Mouse (Mus musculus): ENCODE measurements around the gene Cd302. TPM values are rescaled to one million over a fixed set of nuclear protein-coding genes. Genes with fewer than 3 reads are reported as not detected.

The Cd302 gene
- polyA plus RNA-seq, 1 experiment from 2014 or later: 55.3 TPM

DNA sequence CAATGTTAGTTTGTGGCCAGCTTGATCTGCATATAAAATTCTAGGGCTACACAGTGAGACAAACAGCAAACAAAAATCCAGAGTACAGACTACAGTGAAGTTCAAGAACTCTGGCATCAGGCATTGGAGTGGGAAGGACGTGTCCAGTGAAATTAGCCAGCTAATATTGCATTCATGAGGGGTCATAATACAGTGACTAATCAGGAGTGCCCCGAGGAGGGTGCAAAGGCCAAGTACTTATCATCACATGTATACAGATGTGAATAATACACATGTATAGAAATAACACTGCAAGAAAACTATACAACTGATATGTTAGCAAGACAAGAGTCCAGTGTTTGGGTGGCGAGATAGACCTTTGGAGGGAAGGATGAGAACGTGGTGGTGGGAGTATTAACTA, 31.5 kb downstream of the Cd302 start:
- no peaks in the 10 kb centered on the region for H3K4me1 ChIP-seq (replicated peaks)
- peaks cover 26% of the 10 kb centered on the region for H3K36me3 ChIP-seq
- no peak overlapping the region for H3K9ac ChIP-seq
- 73% methylated on average over 4 of the region's 4 CpGs for WGBS (ENCODE audit: insufficient replicate concordance)
- ATAC-seq (ENCODE audit: low read depth) (no peak), DNase-seq (no peak)
- H3K4me3 ChIP-seq (replicated peaks): no peak overlapping the region
- H3K9me3 ChIP-seq (replicated peaks): no peaks in the 10 kb centered on the region
- H3K27me3 ChIP-seq: no peaks in the 10 kb centered on the region
- H3K4me2 ChIP-seq: no peak overlapping the region
- no peak overlapping the region for H3K27ac ChIP-seq

DNA sequence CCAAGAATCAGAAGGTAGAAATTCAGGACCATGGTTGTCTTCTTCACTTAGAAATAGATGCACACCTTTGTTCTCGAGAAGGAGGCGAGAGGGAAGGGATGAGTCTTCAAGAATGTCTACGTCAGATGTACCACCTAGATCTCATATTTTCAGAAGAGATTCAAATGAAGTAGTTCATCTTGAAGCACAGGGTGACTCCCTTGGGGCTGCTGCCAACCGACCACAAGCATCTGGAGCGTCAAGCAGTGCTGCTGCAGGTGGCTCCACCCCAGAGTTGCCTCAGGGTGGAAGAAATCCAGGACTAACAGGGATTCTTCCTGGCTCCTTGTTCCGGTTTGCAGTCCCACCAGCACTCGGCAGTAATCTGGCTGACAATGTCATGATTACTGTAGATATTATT, 49.8 kb downstream of the Cd302 start:
- H3K4me2 ChIP-seq: no peak overlapping the region
- no peak for DNase-seq
- WGBS (ENCODE audit: insufficient replicate concordance): 84% methylated on average over 7 of the region's 7 CpGs
- peaks cover 75% of the 10 kb centered on the region for H3K36me3 ChIP-seq
- H3K9ac ChIP-seq: no peak overlapping the region
- H3K27ac ChIP-seq: no peak overlapping the region
- no peaks in the 10 kb centered on the region for H3K4me1 ChIP-seq (replicated peaks)
- no peak overlapping the region for H3K4me3 ChIP-seq (replicated peaks)
- no peak for ATAC-seq (ENCODE audit: low read depth)
- no peaks in the 10 kb centered on the region for H3K27me3 ChIP-seq
- H3K9me3 ChIP-seq (replicated peaks): no peaks in the 10 kb centered on the region

DNA sequence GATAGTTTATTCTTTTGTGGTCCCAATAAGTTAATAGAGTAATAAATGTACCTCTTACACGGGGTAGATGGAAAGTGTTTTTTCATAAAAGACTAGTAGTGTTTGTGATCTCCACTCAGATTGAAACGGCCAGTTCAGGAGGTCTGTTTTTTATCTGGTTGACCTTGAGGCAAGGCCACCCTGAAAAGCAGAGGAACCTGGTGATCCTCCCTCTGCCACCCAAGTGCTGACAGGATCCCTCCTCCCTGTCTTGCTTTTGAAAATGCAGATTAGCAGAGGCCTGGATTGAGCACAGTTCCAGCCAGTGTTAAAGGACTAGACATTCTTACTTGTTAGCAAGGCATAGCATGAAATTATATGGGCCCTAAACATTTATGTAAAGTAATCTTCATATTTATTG, 51.1 kb downstream of the Cd302 start:
- Histone ChIP-seq H3K4me2 (no peak overlapping the region), H3K4me1 (replicated peaks) (peaks cover 7% of the 10 kb centered on the region), H3K9me3 (replicated peaks) (no peaks in the 10 kb centered on the region), H3K27ac (no peak overlapping the region), H3K4me3 (replicated peaks) (no peak overlapping the region), H3K27me3 (no peaks in the 10 kb centered on the region), H3K36me3 (peaks cover 68% of the 10 kb centered on the region), H3K9ac (no peak overlapping the region)
- ATAC-seq (ENCODE audit: low read depth) (no peak), DNase-seq (no peak)
- WGBS (ENCODE audit: insufficient replicate concordance): 64% methylated on average over 2 of the region's 2 CpGs

- Histone ChIP-seq H3K4me3 (replicated peaks) (no peak overlapping the region), H3K27ac (no peak overlapping the region), H3K9ac (no peak overlapping the region), H3K27me3 (no peaks in the 10 kb centered on the region), H3K36me3 (peaks cover 45% of the 10 kb centered on the region), H3K4me2 (no peak overlapping the region), H3K4me1 (replicated peaks) (peaks cover 17% of the 10 kb centered on the region), H3K9me3 (replicated peaks) (no peaks in the 10 kb centered on the region)
- ATAC-seq (ENCODE audit: low read depth): no peak
- DNase-seq: no peak
- WGBS (ENCODE audit: insufficient replicate concordance): 81% methylated on average over 2 of the region's 2 CpGs
Observed at GRCm38 (mm10) chr2:60230361-60230760, 53.9 kb downstream of the Cd302 start.

DNA sequence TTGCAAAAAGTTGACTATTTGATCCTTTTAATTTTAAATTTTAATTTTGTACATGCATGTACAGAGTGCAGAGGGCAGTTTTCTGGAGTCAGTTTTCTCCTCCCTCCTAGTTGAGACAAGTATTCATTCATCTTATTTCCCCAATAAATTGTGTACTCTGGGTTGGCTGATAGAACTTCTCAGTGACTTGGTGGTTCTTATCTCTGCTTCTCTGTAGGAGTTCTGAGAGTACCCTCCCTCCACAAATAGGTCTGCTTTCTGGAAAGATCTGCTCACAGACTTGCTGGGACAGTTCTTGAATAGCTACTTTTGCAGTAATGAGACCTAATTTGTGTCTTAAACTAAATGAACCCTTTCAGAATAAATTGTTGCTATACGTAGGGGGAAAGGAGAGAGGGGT, 55.8 kb downstream of the Cd302 start:
- WGBS (ENCODE audit: insufficient replicate concordance): 83% methylated on average over 1 of the region's 1 CpGs
- H3K27me3 ChIP-seq: no peaks in the 10 kb centered on the region
- ATAC-seq (ENCODE audit: low read depth): peak; percentile 43; the same call in 1 of the 2 replicates
- no peak overlapping the region for H3K9ac ChIP-seq
- H3K4me1 ChIP-seq (replicated peaks): peaks cover 19% of the 10 kb centered on the region
- peaks cover 30% of the 10 kb centered on the region for H3K36me3 ChIP-seq
- H3K4me2 ChIP-seq: no peak overlapping the region
- no peak overlapping the region; the same call in 1 of the 2 replicates for H3K27ac ChIP-seq
- no peaks in the 10 kb centered on the region for H3K9me3 ChIP-seq (replicated peaks)
- DNase-seq: no peak
- no peak overlapping the region for H3K4me3 ChIP-seq (replicated peaks)

- no peaks in the 10 kb centered on the region; the same call in 1 of the 2 replicates for H3K36me3 ChIP-seq
- WGBS (ENCODE audit: insufficient replicate concordance): 56% methylated on average over 1 of the region's 1 CpGs
- no peak overlapping the region for H3K9ac ChIP-seq
- no peak for DNase-seq
- H3K4me3 ChIP-seq (replicated peaks): no peak overlapping the region
- H3K27me3 ChIP-seq: no peaks in the 10 kb centered on the region
- ATAC-seq (ENCODE audit: low read depth): no peak
- peaks cover 28% of the 10 kb centered on the region for H3K4me1 ChIP-seq (replicated peaks)
- no peaks in the 10 kb centered on the region for H3K9me3 ChIP-seq (replicated peaks)
- no peak overlapping the region for H3K4me2 ChIP-seq
- no peak overlapping the region for H3K27ac ChIP-seq
Observed at GRCm38 (mm10) chr2:60223489-60223888, 60.8 kb downstream of the Cd302 start.

DNA sequence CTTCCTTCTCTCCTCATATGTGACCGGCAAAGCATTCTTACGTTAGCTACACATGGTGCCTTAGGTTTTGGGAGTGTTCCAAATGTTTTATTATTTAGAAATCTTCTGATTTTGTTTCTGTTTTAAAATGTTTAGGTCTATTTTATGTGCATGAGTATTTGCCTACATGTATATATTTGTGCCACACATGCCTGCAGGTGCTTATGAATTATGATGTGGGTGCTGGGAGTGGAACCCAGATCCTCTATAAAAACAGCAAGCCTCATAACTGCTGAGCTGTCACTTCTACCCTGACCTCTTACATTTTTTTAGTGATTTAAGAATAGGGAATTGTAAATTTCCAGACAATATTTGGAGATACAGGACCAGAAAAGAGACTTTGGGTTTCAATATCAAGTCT, 62.3 kb downstream of the Cd302 start:
- ATAC-seq (ENCODE audit: low read depth): no peak

GRCm38 (mm10) chr2:60221236-60221635, 63.1 kb downstream of the Cd302 start:
- Histone ChIP-seq H3K4me2 (no peak overlapping the region), H3K9me3 (replicated peaks) (no peaks in the 10 kb centered on the region), H3K4me3 (replicated peaks) (no peak overlapping the region), H3K27ac (no peak overlapping the region), H3K36me3 (no peaks in the 10 kb centered on the region; the same call in 1 of the 2 replicates), H3K9ac (no peak overlapping the region), H3K27me3 (no peaks in the 10 kb centered on the region), H3K4me1 (replicated peaks) (peaks cover 30% of the 10 kb centered on the region)
- ATAC-seq (ENCODE audit: low read depth) (no peak), DNase-seq (no peak)
- WGBS (ENCODE audit: insufficient replicate concordance): 85% methylated on average over 6 of the region's 6 CpGs

More for the DNA sequence above, 62.3 kb downstream of the Cd302 start:
- H3K36me3 ChIP-seq: no peaks in the 10 kb centered on the region; the same call in 1 of the 2 replicates
- H3K27ac ChIP-seq: no peak overlapping the region
- WGBS (ENCODE audit: insufficient replicate concordance): 94% methylated on average over 2 of the region's 2 CpGs
- DNase-seq: no peak
- H3K4me3 ChIP-seq (replicated peaks): no peak overlapping the region
- H3K27me3 ChIP-seq: no peaks in the 10 kb centered on the region
- no peaks in the 10 kb centered on the region for H3K9me3 ChIP-seq (replicated peaks)
- no peak overlapping the region for H3K9ac ChIP-seq
- no peak overlapping the region for H3K4me2 ChIP-seq
- peaks cover 25% of the 10 kb centered on the region for H3K4me1 ChIP-seq (replicated peaks)

DNA sequence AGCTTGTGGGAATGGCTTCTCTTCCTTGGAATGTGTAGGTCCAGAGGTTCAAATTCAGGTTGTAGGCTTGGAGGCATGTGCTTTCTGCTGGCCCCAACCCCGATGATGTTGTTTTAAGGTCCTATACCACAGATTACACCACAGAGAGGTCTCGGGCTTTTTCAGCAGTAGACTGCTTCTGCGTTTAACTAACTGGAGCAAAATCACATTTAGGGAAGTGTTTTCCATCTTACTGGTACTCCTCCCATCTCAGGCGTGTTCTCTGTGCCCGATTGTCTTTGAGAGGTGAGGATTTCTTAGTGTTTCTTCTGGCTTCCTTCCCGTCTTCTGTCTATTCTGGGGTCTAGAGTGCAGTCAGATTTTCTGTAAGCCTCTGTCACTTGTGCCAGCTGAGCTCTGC, 66.7 kb downstream of the Cd302 start:
- no peaks in the 10 kb centered on the region for H3K27me3 ChIP-seq
- no peak for DNase-seq
- no peaks in the 10 kb centered on the region for H3K9me3 ChIP-seq (replicated peaks)
- no peak for ATAC-seq (ENCODE audit: low read depth)
- H3K4me1 ChIP-seq (replicated peaks): peaks cover 54% of the 10 kb centered on the region
- no peak overlapping the region for H3K4me3 ChIP-seq (replicated peaks)
- no peak overlapping the region for H3K4me2 ChIP-seq
- no peak overlapping the region for H3K27ac ChIP-seq
- 68% methylated on average over 6 of the region's 6 CpGs for WGBS (ENCODE audit: insufficient replicate concordance)
- H3K36me3 ChIP-seq: peaks cover 22% of the 10 kb centered on the region
- H3K9ac ChIP-seq: no peak overlapping the region

- H3K4me3 ChIP-seq (replicated peaks): no peak overlapping the region
- WGBS (ENCODE audit: insufficient replicate concordance): 71% methylated on average over 4 of the region's 4 CpGs
- no peak overlapping the region for H3K9ac ChIP-seq
- no peak overlapping the region for H3K4me2 ChIP-seq
- H3K4me1 ChIP-seq (replicated peaks): peaks cover 62% of the 10 kb centered on the region
- DNase-seq: no peak
- H3K27ac ChIP-seq: no peak overlapping the region
- ATAC-seq (ENCODE audit: low read depth): no peak
- H3K27me3 ChIP-seq: no peaks in the 10 kb centered on the region
- H3K36me3 ChIP-seq: peaks cover 25% of the 10 kb centered on the region
- H3K9me3 ChIP-seq (replicated peaks): no peaks in the 10 kb centered on the region
Observed at GRCm38 (mm10) chr2:60216547-60217153, 67.6 kb downstream of the Cd302 start.

DNA sequence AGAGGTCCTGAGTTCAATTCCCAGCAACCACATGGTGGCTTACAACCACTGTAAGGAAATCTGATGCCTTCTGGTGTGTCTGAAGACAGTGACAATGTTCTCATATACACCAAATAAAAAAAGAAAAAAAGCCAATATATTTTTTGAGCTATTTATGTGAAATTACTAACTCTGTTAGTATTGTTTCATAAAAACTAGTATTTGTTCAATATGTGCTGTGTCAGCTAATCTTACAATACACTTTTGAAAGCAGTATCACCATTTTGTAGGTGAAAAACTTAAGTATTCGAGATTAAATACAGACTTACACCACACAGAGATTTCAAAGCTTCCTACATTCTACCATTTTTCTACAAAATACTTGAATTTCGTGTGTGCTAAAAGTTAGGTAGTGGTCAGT, 69.6 kb downstream of the Cd302 start:
- H3K4me2 ChIP-seq: no peak overlapping the region
- peaks cover 25% of the 10 kb centered on the region for H3K36me3 ChIP-seq
- no peak overlapping the region for H3K4me3 ChIP-seq (replicated peaks)
- no peaks in the 10 kb centered on the region for H3K27me3 ChIP-seq
- no peaks in the 10 kb centered on the region for H3K9me3 ChIP-seq (replicated peaks)
- H3K4me1 ChIP-seq (replicated peaks): peaks cover 66% of the 10 kb centered on the region
- H3K9ac ChIP-seq: no peak overlapping the region
- DNase-seq (no peak), ATAC-seq (ENCODE audit: low read depth) (no peak)
- H3K27ac ChIP-seq: no peak overlapping the region
- whole genome bisulfite sequencing (ENCODE audit: insufficient replicate concordance): 74% methylated on average over 2 of the region's 2 CpGs

- peaks cover 72% of the 10 kb centered on the region for H3K4me1 ChIP-seq (replicated peaks)
Observed at GRCm38 (mm10) chr2:60212488-60212887, 71.8 kb downstream of the Cd302 start.

More at GRCm38 (mm10) chr2:60212488-60212887, 71.8 kb downstream of the Cd302 start:
- Histone ChIP-seq H3K27ac (no peak overlapping the region), H3K9me3 (replicated peaks) (no peaks in the 10 kb centered on the region), H3K4me2 (no peak overlapping the region), H3K36me3 (peaks cover 25% of the 10 kb centered on the region), H3K4me3 (replicated peaks) (no peak overlapping the region), H3K27me3 (no peaks in the 10 kb centered on the region), H3K9ac (no peak overlapping the region)
- ATAC-seq (ENCODE audit: low read depth): no peak
- no peak for DNase-seq

Data from liver, embryonic 13.5 days (tissue).